Mouse (Mus musculus) gastrocnemius, postnatal 14 days (tissue): ENCODE data around the gene Lrsam1. TPM values are rescaled to one million over a fixed set of nuclear protein-coding genes. Genes with fewer than 3 reads are reported as not detected.

ENCODE experiments used
- DNase-seq: peaks from one replicate; pipeline ENCODE4 v3.0.0; 2021; ENCODE audit warnings: mixed read lengths
- intact Hi-C: fragments of 180-260 bp; cut with DNase I; formaldehyde crosslinking; loops from one replicate; pipeline ENCODE4 v1.15.1; 2025; ENCODE audit warnings: low total_unique reads
- total RNA-seq, 2 experiments: library from RNA; stranded (reverse); gene quantifications; 2 replicates each; pipeline ENCODE4 v1.2.3; 2021

The Lrsam1 gene
- total RNA-seq, 2 experiments from 2014 or later: 12.0 to 12.2 TPM

DNA sequence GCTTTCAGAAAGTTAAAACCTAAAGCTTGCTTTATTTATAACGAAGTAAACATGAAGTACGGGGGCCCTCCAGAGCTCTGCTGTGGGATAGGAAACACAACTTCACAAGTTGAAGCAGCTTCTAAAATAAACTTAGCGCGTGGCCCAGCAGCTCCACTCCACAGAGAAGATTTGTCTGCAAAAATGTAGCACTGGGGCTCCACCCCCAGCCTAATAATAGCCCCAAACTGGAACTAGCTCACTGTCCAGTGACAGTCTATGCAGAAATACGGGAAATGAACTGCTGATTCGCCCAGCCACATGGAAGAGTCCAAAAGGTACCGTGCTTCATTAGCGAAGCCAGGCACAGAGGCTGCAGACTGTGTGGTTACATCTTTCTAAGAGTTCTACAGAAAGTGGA, 7.9 kb upstream of the Lrsam1 start:
- DNase-seq: no peak

DNA sequence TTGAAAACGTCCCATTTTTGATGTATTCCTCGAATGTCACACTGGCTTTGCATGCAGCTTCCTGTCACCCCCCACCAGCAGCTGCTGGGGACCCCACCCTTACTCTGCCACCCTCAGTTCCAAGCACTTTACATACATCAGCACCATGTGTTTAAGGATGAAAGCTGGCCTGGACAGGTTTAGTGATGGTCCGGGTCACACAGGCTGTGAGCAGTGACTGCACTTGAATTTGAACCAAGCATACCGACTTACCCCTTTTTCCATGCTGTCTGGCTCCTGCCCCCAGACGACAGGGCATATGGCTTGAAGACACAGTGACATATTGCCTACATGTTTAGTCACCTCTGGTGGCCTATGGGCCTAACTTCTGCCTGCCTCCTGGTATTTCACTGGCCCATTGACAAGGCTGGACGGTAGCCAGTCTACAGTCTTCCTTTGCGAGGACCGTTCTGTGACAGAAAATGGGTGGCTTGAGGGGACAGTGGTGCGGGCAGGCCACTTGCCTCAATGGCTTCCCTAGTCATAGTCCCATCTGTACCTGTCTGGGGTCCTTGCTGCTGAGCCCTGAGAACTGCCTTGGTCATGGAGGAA, 6.7 kb upstream of the Lrsam1 start:
- intact Hi-C loops: no loop called here
- no peak for DNase-seq

More for the DNA sequence above, 7.9 kb upstream of the Lrsam1 start:
- intact Hi-C loops: no loop called here

DNA sequence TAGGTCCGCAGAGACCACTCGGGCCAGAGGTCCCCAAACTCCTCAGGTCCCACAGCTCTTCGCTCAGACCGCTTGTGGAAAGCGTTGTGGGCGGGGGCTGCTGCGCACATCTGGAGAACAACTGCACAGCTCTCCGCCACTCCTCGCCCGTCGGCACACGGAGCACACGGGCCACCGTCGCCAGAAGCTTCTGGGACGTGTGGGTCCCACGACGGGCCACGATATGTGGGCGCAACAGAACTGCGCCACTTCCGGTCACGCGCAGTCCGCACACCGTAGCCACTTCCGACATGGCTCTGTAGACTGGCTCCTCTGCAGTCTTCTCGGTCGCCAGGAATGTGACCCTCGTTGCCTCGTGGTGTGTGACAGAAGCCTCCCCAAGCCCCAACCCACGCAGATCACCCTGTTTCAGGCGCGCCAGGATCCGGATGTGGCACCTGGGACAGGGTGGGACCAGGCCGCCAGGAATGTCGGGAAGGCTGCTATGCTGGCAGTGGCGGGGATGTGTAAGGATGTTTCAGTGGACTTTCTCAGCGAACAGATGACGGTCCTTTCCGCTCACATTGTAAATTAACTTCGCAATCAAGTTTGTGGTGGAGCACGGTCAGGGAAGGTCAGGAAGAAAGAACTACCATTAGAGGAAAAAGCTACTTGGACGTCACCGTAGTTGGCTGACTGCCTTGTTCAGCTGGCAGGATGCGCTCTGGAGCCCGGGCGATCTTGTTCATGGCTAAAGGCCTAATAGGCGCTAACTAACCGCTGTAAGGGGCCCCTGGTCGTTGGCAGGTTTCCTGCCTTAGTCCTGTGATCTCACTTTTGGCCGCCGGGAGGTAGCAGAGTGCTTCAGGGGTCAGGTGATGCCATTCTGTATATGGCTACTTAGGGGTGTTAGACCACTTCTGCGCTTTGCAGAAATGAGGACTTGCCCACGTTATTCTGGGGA, 5.5 kb upstream of the Lrsam1 start:
- intact Hi-C loops: no loop called here

DNA sequence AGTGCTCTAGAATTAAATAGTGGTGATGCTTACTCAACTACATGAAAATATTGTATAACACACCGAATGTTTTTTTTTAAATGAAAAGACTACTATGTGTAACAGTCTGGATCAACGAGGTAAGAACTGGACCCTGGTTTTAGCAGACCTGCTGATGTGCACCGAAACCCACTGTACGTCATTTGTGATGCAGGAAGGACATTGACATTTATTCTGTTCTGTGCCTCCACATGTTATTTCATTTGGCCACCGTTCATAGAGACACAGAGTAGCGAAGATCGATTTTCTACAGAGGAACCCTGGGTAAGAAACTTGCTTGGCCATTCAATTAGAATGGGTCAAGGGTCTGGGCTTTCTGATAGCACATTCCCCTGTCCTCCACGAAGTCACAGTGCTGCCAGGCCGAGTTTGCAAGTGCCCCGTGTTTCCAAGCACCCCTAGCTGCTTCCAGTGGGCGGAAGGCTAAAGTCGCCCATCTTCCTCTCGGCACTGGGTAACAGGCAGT, 4.8 kb upstream of the Lrsam1 start:
- no peak for DNase-seq
- intact Hi-C loops: no loop called here

More for the DNA sequence above, 5.5 kb upstream of the Lrsam1 start:
- peak; percentile 85 for DNase-seq

DNA sequence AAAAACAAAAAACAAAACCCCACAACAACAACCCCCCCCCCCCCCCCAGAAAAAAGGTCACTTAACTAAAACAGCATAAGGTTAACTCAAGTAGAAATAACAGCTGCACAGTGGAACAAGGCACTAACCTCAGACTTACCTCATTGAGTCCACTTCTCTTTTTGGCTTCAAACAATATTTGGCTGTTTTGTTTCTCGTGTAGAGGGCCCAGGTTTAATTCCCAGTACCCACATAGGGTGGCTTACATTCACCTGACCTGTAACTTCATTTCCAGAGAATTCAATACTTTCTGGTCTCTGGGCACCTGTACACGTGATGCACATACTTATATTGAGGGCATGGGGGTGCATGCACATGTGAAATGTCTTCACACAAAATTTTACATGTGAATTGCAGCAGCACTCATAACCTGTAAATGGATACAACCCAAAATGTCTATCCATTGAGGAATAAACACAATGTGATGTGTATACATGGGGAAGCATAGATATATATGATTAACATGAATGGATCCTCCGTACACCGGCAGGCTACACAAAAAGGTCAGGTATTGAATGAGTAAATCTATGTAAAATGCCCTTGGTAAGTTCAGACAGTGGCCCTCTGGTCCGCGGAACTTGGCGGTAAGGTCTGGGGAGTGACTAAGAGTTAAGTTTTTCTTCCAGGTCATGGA, 4.2 kb upstream of the Lrsam1 start:
- no peak for DNase-seq
- intact Hi-C loops: no loop called here

DNA sequence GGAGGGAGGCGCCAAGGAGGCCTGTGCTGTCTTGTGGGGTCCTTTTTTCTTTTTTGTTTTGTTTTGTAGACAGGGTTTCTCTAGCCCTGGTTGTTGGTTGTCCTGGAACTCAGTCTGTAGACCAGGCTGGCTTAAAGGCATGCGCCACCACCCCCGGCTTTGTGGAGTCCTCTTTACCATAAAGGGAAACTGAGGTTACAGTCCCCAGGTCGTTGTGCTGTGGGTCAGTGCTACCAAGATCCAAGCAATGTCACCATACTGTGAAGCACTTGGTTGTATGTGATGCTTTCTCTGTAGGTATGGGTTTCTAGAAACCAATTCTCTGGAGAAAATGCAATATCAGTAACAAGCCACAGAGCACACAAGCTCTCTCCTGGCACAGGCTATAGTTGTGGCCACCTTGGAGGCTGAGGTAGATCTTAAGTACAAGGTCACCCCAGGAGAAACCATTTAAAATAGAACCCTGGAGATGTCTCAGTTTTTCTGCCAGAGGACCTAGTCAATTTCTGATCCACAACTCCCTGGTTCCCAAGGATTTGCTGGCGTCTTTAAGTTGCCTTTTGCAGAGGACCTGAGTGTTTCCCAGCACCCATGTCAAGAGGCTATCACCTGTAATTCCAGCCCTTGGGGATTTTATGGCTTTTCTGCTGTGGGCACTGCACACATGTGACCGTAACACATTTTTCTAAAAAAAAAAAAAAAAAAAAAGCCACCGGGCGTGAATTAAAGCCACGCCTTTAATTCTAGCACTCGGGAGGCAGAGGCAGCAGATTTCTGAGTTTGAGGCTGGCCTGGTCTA, 3.4 kb upstream of the Lrsam1 start:
- no peak for DNase-seq
- intact Hi-C loops: no loop called here

DNA sequence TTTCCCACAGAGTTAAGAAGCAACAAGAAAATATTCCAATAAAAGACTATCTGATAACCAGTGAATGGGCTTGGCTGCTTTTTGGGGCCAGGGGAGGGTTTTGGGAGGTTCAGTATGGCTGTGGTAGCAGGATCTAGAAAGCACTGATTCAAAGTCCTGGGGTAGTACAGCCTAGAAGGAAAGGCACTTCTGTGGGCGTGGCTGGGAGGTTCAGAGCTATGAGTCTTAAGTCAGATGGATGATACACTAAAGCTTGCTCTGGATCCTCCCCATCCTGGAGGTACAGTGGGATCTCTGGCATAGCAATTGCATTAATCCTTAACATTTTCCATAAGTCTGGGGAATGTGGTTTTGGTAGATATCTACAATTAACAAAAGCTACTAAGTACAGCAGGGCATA, 2.6 kb upstream of the Lrsam1 start:
- intact Hi-C loops: no loop called here
- no peak for DNase-seq

DNA sequence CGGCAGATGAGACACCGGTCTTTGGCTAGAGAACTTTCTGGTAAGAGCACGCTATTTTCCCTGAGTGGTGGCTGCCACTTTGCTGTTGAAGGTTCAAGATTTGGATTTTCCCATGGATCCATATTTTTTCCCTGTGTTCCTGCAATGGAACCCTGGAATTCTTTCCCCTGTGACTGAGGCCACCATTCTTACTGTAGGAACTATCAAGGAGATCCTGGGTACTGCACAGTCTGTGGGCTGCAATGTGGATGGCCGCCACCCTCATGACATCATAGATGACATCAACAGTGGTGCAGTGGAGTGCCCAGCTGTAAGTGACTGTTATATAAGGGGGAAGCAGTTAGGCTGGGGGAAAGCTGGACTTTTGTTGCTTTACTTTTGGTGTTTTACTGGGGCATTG, 2.1 kb upstream of the Lrsam1 start:
- intact Hi-C loops: no loop called here
- no peak for DNase-seq

DNA sequence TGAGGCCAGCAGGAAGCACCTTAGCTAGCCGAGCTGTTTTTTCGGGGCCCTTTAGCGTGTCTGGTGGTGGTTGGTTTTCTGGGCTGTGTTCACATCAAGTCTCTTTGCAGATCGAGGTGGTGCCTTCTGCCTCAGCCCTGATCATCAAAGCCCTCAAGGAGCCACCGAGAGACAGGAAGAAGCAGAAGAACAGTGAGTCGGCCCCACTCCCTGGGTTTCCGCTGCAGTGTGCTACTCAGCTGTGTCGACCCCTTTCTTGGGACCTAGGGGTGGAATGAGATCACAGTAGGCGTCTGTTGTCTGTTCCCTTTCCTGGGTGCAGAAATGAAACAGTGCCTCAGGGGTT, 1.4 kb upstream of the Lrsam1 start:
- no peak for DNase-seq
- intact Hi-C loops: no loop called here

DNA sequence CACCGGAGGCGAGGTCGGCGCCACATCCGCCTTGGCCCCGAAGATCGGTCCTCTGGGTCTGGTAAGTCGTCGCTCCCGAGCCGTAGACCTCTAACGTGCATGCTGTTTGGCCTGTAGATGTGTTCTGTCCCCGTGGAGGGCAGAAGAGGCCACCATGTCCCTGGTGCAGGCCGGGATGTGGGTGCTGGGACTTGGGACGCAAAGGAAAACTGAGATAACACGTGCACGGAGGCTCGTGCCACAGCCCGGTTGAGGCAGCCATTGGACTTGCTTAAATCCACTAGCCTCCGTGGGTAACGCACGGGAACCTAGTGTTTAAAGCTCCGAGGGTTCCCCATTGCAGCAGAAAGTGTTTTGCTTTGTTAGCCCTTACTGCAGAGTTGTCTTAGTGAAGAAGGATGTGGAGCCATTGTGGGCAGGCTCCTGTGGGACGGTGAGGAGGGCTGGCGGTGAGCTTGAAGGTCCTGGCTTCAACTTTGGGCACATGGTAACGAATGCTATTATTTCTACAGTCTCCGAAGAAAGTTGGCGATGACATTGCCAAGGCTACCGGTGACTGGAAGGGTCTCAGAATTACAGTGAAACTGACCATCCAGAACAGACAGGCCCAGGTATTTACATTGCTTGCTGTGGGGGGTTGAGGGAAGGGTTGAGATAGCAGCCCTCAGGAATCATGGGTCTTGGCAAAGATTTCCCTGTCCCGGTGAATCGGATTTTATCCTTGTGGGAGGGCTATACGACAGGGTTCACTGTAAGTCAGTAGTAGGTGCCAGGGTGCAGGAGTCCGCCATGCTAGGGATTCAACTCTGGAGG, 854 bp upstream of the Lrsam1 start:
- intact Hi-C loops: no loop called here
- no peak for DNase-seq

DNA sequence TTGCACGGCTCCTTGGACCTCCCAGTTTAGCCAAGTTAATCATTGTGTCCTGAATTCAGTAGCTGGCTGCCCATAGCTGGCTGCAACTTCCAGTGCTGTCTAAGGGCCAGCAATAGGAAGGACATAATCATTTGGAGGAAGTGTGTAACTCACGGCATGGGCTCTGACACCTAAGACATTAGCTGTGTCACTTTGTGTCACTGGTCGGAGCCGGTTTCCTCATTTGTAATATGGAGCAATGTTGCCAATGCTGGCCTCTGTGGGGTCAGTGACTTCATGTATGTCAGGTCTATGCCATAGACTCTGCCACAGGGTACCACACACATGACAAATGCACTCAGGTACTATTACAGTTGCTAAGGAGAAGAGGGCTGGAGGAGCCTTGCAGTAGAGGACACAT, 1.1 kb downstream of the Lrsam1 start:
- intact Hi-C loops: no loop called here
- no peak for DNase-seq

DNA sequence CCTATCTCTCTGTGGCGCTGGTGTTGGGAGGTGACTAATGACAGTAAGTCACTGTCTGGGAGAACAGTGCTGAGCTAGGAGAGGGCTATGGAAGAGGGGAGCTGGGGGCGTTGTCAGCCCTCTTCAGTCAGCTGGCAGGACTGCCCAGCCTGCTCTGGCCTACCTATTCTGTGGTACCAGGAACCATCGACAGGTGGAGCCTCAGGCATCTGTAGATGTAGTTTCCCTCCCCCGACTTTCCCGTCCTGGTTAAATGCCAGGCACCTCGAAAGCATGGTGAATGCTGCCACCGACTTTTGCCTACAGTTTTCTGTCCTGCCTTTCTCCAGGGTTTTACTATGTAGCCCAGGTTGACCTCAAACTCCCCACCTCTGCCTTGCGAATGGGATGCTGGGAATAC, 4.1 kb downstream of the Lrsam1 start:
- intact Hi-C loops: no loop called here
- DNase-seq: no peak

DNA sequence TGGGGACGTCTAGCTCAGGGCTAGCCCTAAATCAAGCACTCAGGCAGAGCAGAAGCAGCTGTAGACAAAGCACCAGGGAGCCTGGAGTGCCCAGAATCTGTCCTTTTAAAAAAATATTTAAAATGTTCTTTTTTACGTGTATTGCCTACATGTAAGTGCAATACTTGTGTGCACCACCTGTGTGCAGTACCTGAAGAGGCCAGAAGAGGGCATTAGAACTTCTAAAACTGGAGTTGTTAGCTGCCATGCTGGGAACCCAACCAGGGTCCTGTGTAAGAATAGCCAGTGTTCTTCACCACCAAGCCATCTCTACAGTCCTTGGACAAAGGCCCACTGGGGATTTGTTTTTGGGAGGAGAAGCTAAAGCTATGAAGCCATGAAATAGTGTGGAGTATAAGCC, 6.8 kb downstream of the Lrsam1 start:
- DNase-seq: no peak
- intact Hi-C loops: no loop called here

DNA sequence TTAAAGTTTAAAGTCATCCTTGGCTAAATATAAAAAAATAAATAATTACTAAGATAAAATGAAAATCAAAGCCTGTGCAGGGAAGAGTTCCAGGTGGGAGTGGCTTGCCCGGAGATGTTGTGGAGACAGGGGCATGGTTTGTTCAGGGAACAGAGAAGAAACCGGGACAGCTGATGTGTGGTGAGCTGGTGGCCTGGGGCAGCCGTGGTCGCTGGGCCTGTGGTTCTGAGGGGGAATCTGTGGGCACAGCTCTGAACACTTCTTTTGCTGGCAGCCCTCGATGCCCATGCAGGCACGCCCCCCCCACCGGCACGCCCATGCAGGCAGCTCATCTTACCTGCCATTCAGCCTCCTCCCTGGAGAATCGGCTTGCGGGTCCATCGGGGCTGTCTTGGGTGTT, 14.0 kb downstream of the Lrsam1 start:
- DNase-seq: no peak
- intact Hi-C loops: no loop called here

DNA sequence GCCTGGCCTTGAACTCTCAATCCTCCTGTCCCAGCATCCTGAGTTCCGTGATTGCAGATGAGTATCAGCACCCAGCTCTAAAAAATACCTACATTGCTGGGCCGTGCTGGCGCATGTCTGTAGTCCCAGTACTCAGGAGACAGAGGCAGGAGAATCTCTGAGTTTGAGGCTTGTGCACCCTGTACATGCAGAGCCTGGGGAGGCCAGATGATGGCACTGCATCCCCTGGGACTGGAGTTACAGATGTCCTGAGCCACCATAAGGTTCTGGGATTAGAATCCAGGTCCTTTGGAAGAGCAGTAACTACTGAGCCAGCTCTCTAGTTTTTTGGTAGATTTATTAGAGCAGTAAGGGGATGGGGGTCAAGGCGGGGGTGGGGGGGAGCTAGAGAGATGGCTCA, 20.9 kb downstream of the Lrsam1 start:
- no peak for DNase-seq
- intact Hi-C loops: no loop called here

DNA sequence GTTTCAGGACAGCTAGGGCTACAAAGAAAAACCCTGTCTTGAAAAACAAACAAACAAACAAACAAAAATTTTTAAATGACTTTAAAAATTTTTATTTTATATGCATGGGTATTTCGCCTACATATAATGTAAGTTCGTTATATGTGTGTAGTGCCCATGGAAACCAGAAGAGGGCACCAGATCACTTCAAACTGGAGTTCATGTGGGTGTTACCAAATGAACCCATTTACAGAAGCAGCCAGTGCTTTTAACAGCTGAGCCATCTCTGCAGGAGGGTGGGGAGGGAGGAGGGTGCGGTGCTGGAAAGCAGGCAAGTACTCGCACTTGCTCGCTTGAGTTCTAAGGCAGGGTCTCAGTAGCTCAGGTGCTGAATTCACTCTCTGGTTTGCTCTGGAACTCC, 22.0 kb downstream of the Lrsam1 start:
- DNase-seq: peak; percentile 39

DNA sequence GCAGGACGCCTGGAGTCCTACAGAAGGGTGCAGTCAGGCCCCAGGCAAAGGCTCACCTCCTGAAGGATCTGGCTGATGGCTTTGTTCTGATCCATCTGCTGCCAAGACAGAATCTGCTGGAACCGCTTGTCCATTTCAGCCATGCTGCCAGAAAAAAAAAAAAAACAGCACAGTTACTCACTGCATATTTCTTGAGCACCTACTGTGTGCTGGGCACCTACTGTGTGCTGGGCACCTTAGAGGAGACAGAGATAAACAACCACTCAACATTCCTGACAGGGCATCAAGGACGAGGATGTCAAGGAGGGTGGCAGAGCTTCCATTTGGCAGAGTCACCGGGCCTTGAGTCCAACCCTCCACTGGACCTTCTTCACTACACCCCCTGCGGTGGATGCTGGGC, 22.7 kb downstream of the Lrsam1 start:
- intact Hi-C loops: no loop called here
- DNase-seq: no peak

More for the DNA sequence above, 22.0 kb downstream of the Lrsam1 start:
- intact Hi-C loops: no loop called here

DNA sequence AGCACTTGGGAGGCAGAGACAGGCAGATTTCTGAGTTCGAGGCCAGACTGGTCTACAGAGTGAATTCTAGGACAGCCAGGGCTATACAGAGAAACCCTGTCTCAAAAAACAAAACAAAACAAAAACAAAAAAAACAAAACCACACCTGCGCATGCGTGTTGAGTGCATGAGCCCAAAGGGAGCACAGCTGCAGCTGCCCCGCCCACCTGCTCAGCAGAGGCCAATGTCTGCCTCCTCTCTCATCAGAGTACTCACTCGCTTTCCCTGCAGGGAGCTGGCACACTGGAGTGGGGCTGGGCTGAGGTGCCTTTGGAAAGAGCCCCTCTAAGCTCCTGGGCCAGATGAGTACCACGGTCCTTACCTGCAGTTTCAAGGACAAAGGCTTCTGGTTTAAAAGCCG, 29.7 kb downstream of the Lrsam1 start:
- DNase-seq: no peak
- intact Hi-C loops: no loop called here
